Mouse (Mus musculus): Measurements from ENCODE around the gene Lin52.

DNA sequence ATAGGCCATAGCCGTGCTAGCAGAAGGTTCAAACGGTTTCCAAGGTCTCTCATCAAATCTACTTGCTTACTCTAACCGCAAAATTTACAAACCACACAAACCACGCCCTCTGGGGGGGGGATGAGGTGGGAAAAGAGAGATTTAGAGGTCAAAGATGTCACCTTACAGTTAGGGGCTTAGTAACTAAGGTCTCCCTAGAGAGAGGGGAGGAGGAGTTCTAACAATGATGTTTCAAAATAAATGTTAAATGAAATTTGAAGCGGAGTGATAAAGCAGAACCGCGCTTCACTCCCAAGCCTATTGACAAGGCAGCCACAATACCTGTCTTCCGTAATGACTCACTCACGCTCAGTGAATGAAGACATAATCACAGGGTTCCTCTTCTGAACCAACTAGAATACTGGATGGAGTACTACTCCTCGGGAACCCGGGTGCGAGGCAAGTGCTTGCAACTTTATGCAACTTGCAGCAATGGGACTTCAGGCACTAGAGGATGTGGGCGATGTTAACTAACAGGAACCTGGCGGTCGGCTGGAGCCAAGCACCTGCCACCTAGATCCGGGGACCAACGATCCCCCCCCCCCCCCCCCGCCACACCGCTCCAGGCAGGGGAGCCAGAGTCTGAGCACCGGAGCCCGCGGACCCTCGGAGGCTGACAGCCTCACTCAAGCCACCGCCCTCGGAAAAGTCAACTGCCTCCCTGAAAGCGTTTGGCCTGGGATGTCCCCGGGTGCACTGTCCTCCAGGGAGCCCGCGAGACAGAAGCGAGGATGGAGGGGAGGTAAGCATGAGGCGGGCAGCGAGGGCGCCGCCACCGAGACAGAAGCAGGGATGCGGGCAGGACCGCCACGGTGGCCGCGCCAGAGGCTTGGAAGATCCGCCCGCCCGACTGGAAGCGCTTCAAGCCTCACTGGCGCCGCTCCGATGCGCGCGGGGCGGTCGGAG, 43.1 kb upstream of the Lin52 start:
- no peak for TF ChIP-seq GATA1 (IDR thresholded peaks at IDR 0.05; ENCODE audit: low read length)
- no peak for TF ChIP-seq TAL1 (IDR thresholded peaks at IDR 0.05; ENCODE audit: low read length)

Measured in erythroblast, embryonic 14.5 days (primary cell).